Mouse (Mus musculus) layer of hippocampus, adult 2 months (tissue): ENCODE results near the gene Kdf1. TPM values are rescaled to one million over a fixed set of nuclear protein-coding genes. Genes with fewer than 3 reads are reported as not detected.

ENCODE experiments used
- DNase-seq, 2 experiments: peaks; one replicate each; pipeline ENCODE4 v3.0.0; 2022; ENCODE audit warnings: low spot score in 2 of 2
- H3K27ac ChIP-seq: fragments of 200-600 bp; 2 replicates; pipeline ENCODE4 v1.8.1; 2022
- H3K4me3 ChIP-seq: fragments of 200-600 bp; 2 replicates; pipeline ENCODE4 v1.8.1; 2022; ENCODE audit warnings: mild to moderate bottlenecking
- CTCF ChIP-seq: fragments of 200-600 bp; conservative IDR thresholded peaks from 2 replicates; pipeline ENCODE4 v1.8.1; 2022; ENCODE audit warnings: antibody characterized with exemption, mild to moderate bottlenecking, moderate library complexity
- total RNA-seq, 2 experiments: library from RNA; stranded (reverse); gene quantifications; 2 replicates each; pipeline ENCODE4 v1.2.3; 2021

Kdf1 gene
- total RNA-seq, 2 experiments from 2014 or later, result 0.34 TPM; not detected in 1

GRCm38 (mm10) chr4:133545272-133546231 lies 26.8 kb downstream of the Kdf1 start, which contains the start of gene Nudc:
Gene Nudc, minus strand, starts transcription at chr4:133545996.
- TF ChIP-seq CTCF, result no peak
- H3K27ac ChIP-seq, result peak within 1 kb of the TSS; percentile 92
- peak within 1 kb of the TSS; percentile 97 for H3K4me3 ChIP-seq
- DNase-seq, result peak; percentile 95 to 97

GRCm38 (mm10) chr4:133552029-133552428 lies 33.3 kb downstream of the Kdf1 start:
- DNase-seq, result no peak
- Histone ChIP-seq H3K4me3 (no peak overlapping the region), H3K27ac (no peak overlapping the region)
- no peak for TF ChIP-seq CTCF

DNA sequence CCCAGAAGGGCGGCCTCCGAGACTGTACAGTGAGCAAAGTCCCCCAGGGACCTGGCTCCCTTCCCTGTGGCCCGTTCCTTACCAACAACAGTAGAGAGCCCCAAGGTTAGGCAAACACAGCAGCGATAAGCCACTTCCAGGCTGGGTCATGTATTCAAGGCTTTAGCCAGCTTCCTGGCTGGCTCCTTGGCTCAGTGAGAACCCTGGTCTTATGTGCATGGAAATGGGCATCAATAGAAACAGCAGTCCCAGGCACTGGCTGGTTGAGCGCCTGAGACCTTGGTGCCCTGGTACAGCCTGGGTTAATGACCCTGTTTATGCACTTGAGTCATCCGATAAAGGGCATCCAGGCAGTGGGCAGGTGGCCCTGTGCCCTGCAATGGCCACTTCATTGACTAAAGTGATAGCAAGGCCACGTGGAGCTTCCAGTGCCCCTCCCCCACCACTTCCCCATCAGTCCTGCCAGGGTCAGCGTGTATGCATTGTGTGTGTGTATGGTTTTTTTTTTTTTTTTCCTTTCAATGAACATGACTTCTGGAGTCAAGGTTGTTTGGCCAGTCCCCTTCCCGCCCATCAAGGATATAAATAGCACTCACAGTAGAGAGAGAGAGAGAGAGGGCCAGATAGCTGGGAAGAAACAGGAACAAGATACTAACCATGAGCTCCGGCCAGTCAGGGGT lies 34.1 kb downstream of the Kdf1 start, which contains the start of gene Nr0b2:
Gene Nr0b2, plus strand, starts transcription at position 609 of the 680 bp plus-strand sequence.
- no peak within 1 kb of the TSS for H3K4me3 ChIP-seq
- TF ChIP-seq CTCF, result no peak
- H3K27ac ChIP-seq, result no peak within 1 kb of the TSS
- DNase-seq, result no peak

GRCm38 (mm10) chr4:133553448-133554330 lies 34.9 kb downstream of the Kdf1 start:
- H3K4me3 ChIP-seq, result no peak overlapping the region
- no peak for DNase-seq
- no peak overlapping the region for H3K27ac ChIP-seq
- no peak for TF ChIP-seq CTCF

DNA sequence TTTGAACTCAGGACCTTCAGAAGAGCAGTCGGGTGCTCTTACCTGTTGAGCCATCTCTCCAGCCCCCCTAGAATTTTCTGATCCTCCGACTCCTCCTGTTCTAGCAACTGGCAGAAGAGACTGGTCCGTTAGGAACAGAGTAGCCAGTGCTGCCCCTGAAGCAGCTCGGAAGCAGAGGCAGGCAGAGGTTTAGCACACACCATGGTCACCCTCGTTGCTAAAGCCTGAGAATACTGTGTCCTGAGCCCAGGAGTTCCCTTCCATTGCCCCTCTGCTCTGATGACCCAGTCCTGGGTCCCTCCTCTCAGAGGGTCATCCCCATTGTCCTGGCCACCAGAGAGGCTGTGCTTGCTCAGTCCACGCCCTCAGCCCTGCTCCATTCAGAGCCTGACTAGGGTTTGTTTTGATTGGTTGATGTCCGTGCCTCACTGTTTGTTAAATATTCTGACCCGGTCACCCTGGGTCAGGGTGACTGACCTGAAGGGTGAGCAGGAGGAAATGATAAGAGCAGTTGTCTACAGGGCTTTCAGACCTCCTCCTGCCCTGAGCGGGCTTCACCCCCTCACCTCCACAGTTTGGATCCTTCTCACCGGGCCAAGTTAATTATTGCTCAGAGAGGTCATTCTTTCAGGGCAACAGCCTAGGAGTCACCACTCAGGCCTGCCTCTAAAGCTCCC lies 38.4 kb downstream of the Kdf1 start:
- H3K27ac ChIP-seq, result no peak overlapping the region
- no peak overlapping the region for H3K4me3 ChIP-seq
- TF ChIP-seq CTCF, result no peak
- DNase-seq, result no peak

DNA sequence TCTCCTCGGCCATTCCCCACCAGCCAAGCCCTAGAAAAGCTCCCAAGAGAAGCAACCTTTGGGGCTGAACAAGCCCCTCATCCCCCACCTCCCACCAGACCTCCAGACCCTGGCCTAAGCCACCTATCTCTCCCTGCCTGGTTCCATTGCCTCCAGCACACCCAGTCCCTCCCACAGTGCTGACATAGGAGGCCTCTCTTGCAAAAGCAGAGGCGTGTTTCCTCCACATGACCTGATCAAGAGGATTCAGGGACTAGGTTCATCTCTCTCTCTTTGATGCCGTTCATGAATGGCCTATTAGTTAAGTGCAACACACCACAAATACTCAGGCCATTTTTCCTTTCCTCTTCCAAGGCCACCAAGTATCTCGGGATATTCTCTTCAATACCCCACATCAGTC lies 41.1 kb downstream of the Kdf1 start:
- H3K4me3 ChIP-seq, result no peak overlapping the region
- DNase-seq, result no peak
- H3K27ac ChIP-seq, result no peak overlapping the region
- TF ChIP-seq CTCF, result no peak

GRCm38 (mm10) chr4:133561622-133562021 lies 42.9 kb downstream of the Kdf1 start:
- no peak for DNase-seq
- TF ChIP-seq CTCF, result no peak
- Histone ChIP-seq H3K27ac (no peak overlapping the region), H3K4me3 (no peak overlapping the region)

- no peak for TF ChIP-seq CTCF
- no peak for DNase-seq
- no peak overlapping the region for H3K4me3 ChIP-seq
- no peak overlapping the region for H3K27ac ChIP-seq
These were observed 44.4 kb downstream of the Kdf1 start for GRCm38 (mm10) chr4:133563123-133563571.

DNA sequence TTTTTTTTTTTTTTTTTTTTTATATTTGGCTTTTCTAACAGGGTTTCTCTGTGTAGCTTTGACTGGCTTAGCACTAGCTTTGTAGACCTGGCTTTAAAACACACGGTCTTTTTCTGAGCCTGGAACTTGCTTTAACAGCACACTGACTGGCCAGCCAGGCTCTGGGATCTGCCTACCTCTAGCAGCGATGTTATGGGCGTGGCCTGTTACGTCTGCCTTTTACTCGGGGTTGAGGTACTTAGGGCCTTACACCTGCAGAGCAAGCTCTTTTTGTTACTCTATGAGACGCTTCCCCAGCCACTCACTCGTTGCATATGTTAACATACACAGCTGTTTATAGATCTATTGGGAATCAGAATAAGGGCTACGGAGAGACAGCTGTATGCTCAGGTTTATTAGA lies 48.5 kb downstream of the Kdf1 start:
- TF ChIP-seq CTCF, result no peak
- H3K27ac ChIP-seq, result no peak overlapping the region
- no peak for DNase-seq
- no peak overlapping the region for H3K4me3 ChIP-seq

- DNase-seq, result no peak
- TF ChIP-seq CTCF, result no peak
- no peak overlapping the region for H3K4me3 ChIP-seq
- no peak overlapping the region for H3K27ac ChIP-seq
These were observed 50.7 kb downstream of the Kdf1 start for GRCm38 (mm10) chr4:133569291-133570065.

- H3K4me3 ChIP-seq, result no peak overlapping the region
- H3K27ac ChIP-seq, result no peak overlapping the region
- DNase-seq, result no peak
- no peak for TF ChIP-seq CTCF
These were observed 51.3 kb downstream of the Kdf1 start for GRCm38 (mm10) chr4:133570066-133570466.
